Mouse (Mus musculus): ENCODE measurements around the gene B430306N03Rik.

DNA sequence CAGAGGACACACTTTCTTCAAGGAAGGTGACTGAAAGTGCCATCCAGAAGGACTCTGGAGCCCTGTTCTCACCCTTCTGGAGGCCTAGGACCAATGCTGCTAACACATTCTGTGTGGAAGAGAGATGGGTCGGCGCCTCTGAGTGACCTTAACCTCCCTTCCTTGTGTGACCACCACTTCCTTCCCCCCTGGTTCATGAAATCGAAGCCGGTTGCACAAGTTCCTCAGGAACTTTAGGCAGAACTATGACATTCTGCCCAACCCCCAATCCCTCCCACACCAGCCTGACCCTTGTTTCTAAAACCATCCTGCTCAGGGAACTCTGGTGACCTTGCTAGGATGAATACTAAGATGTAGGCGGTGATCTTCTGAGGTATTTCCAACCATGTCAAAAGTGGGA, 8.3 kb downstream of the B430306N03Rik start:
- TF ChIP-seq CTCF (IDR thresholded peaks at IDR 0.05; ENCODE audit: borderline replicate concordance, control insufficient read depth, extremely low read depth, insufficient read depth, low read length, poor library complexity) (no peak), POLR2A (IDR thresholded peaks at IDR 0.05; ENCODE audit: control insufficient read depth, extremely low read depth, insufficient read depth, low read length, poor library complexity) (no peak)

All from thymus, adult 2 months (tissue).